ENCODE assay signal across 8 mouse cellular contexts in the genomic region with DNA sequence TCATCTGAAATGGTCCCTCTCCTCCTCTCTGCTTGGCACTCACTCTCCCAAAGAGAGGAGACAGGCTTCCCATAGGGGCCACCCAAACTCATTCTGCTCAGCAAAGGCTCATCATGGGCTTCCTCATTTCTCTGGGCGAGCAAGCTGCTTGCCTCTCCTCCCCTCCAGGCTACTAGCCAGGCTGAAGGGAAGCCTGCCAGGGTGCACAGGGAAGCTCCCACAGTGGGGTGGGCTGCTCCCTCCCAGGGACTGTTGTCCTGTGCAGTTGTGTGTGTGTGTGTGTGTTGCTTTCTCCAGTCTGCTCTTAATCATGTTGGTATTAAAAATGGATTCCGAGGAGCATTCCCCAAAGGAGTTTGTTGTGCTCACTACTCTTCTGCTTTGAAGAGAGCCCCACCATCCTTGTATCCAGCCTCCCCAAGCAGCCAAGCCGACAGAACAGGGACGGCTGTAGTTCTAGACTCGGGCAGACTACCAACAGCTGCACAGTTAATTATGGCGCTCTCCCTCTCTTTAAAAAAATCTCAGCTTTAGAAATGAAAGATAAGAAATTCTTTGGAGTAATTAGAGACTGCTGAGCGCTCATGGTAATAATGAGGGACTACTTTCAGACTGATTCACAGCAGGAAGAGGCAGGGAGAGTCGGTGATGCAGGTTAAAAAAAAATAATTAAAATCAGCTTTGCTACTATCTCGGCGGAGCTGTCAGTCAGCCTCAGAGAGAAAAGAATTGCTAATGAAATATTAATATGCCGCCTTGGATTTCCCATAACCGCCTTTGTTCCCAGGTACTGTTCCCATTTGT.
DNase-seq lines count a peak whose midpoint lies in the region; ATAC-seq and TF ChIP-seq lines count a peak whose summit lies in the region.

No protein-coding gene starts in this region.

- H3K4me1 ChIP-seq in forebrain, embryonic 12.5 days, result peaks cover 47% of the 10 kb centered on the region
- H3K4me1 ChIP-seq in limb, embryonic 12.5 days (replicated peaks), result peaks cover 24% of the 10 kb centered on the region
- no peaks in the 10 kb centered on the region for H3K4me1 ChIP-seq in intestine, postnatal 0 days (replicated peaks; ENCODE audit: control insufficient read depth, insufficient read depth, low read length)

- H3K36me3 ChIP-seq in forebrain, embryonic 12.5 days (replicated peaks), result no peaks in the 10 kb centered on the region
- no peaks in the 10 kb centered on the region for H3K36me3 ChIP-seq in limb, embryonic 12.5 days
- no peaks in the 10 kb centered on the region for H3K36me3 ChIP-seq in intestine, postnatal 0 days (ENCODE audit: control insufficient read depth, insufficient read depth)

- peak overlapping the region; percentile 34 for H3K4me2 ChIP-seq in forebrain, embryonic 12.5 days
- peak overlapping the region; percentile 8; the same call in 1 of the 2 replicates for H3K4me2 ChIP-seq in limb, embryonic 12.5 days
- H3K4me2 ChIP-seq in intestine, postnatal 0 days (replicated peaks; ENCODE audit: low read depth), result no peak overlapping the region

- H3K9me3 ChIP-seq in forebrain, embryonic 12.5 days, result no peaks in the 10 kb centered on the region
- no peaks in the 10 kb centered on the region for H3K9me3 ChIP-seq in limb, embryonic 12.5 days
- no peaks in the 10 kb centered on the region for H3K9me3 ChIP-seq in intestine, postnatal 0 days (ENCODE audit: control insufficient read depth)

- no peak for TF ChIP-seq CTCF in intestine, postnatal 0 days (IDR thresholded peaks at IDR 0.05; ENCODE audit: low read depth)

- 7% methylated on average over 12 of the region's 12 CpGs for WGBS in forebrain, embryonic 12.5 days
- WGBS in limb, embryonic 12.5 days, result 24% methylated on average over 12 of the region's 12 CpGs
- 62% methylated on average over 12 of the region's 12 CpGs for WGBS in intestine, postnatal 0 days

- H3K9ac ChIP-seq in forebrain, embryonic 12.5 days, result peak overlapping the region; percentile 44
- H3K9ac ChIP-seq in limb, embryonic 12.5 days (replicated peaks), result no peak overlapping the region
- H3K9ac ChIP-seq in intestine, postnatal 0 days (ENCODE audit: low read depth, low read length), result no peak overlapping the region

- no peaks in the 10 kb centered on the region for H3K27me3 ChIP-seq in forebrain, embryonic 12.5 days
- H3K27me3 ChIP-seq in limb, embryonic 12.5 days, result no peaks in the 10 kb centered on the region
- no peaks in the 10 kb centered on the region for H3K27me3 ChIP-seq in intestine, postnatal 0 days (replicated peaks; ENCODE audit: control insufficient read depth, insufficient read depth, low read length)

- no peak overlapping the region for H3K4me3 ChIP-seq in forebrain, embryonic 12.5 days (replicated peaks)
- no peak overlapping the region for H3K4me3 ChIP-seq in limb, embryonic 12.5 days (replicated peaks)
- no peak overlapping the region for H3K4me3 ChIP-seq in intestine, postnatal 0 days (ENCODE audit: low read depth, low read length)

- peak overlapping the region; percentile 96 for H3K27ac ChIP-seq in forebrain, embryonic 12.5 days
- H3K27ac ChIP-seq in limb, embryonic 12.5 days, result peak overlapping the region; percentile 56; the same call in 1 of the 2 replicates
- no peak overlapping the region for H3K27ac ChIP-seq in intestine, postnatal 0 days (ENCODE audit: low read depth, low read length)

- intact Hi-C loops in heart, postnatal 14 days (cut with DNase I), result no loop called here

- DNase-seq in left cerebral cortex, adult 18-20 months (ENCODE audit: low spot score in 2 of 2), result peak; percentile 14 to 35
- DNase-seq in left cerebral cortex, adult 11 months (ENCODE audit: low spot score), result no peak
- peak; percentile 50 to 68 for DNase-seq in heart, postnatal 14 days
- DNase-seq in right cerebral cortex, postnatal 4 days, result peak; percentile 78

- peak; percentile 86 for ATAC-seq in forebrain, embryonic 12.5 days (ENCODE audit: low FRiP score)
- ATAC-seq in limb, embryonic 12.5 days (ENCODE audit: insufficient number of reproducible peaks, insufficient read depth, low FRiP score, low TSS enrichment, low read depth), result no peak
- ATAC-seq in intestine, postnatal 0 days, result no peak
- no peak for ATAC-seq in granulocyte monocyte progenitor cell, adult 5-6 weeks (replicated peaks; ENCODE audit: poor library complexity, severe bottlenecking)
